Mouse (Mus musculus) kidney, embryonic 14.5 days (tissue): ENCODE measurements around the gene Lrrk2. TPM values are rescaled to one million over a fixed set of nuclear protein-coding genes. Genes with fewer than 3 reads are reported as not detected.

Source experiments
- ATAC-seq: fragments of 200-750 bp; cut with Nextera tagmentation; 2 replicates; pipeline ENCODE4 v1.8.0; 2017; ENCODE audit warnings: moderate number of reproducible peaks, mild to moderate bottlenecking, moderate TSS enrichment, moderate library complexity; ENCODE audit not compliant: low FRiP score, low TSS enrichment
- H3K27ac ChIP-seq: fragments of 300-500 bp; sonication (generic); 2 replicates; pipeline ENCODE4 v1.5.1; 2014; ENCODE audit warnings: low read depth, mild to moderate bottlenecking, low read length, moderate library complexity, mixed read lengths
- H3K27me3 ChIP-seq: fragments of 300-500 bp; sonication (generic); 2 replicates; pipeline ENCODE4 v1.6.1; 2014; ENCODE audit warnings: mild to moderate bottlenecking, low read length; ENCODE audit not compliant: control insufficient read depth, insufficient read depth
- H3K36me3 ChIP-seq: fragments of 300-500 bp; sonication (generic); 2 replicates; pipeline ENCODE4 v1.6.1; 2014; ENCODE audit warnings: low read length, mixed read lengths; ENCODE audit not compliant: control insufficient read depth, insufficient read depth
- H3K4me1 ChIP-seq: fragments of 300-500 bp; sonication (generic); 2 replicates; pipeline ENCODE4 v1.6.1; 2014; ENCODE audit warnings: low read length, mixed read lengths; ENCODE audit not compliant: control insufficient read depth, insufficient read depth
- H3K4me2 ChIP-seq: fragments of 300-500 bp; sonication (generic); replicated peaks from 2 replicates; pipeline ENCODE4 v1.6.1; 2014; ENCODE audit warnings: low read depth, mild to moderate bottlenecking, low read length
- H3K4me3 ChIP-seq: fragments of 300-500 bp; sonication (generic); 2 replicates; pipeline ENCODE4 v1.5.1; 2014; ENCODE audit warnings: mild to moderate bottlenecking, low read length
- H3K9ac ChIP-seq: fragments of 300-500 bp; sonication (generic); 2 replicates; pipeline ENCODE4 v1.6.1; 2014; ENCODE audit warnings: low read depth, mild to moderate bottlenecking, low read length, moderate library complexity
- H3K9me3 ChIP-seq: fragments of 300-500 bp; sonication (generic); 2 replicates; pipeline ENCODE4 v1.6.1; 2016; ENCODE audit warnings: low read length; ENCODE audit not compliant: control insufficient read depth
- WGBS: fragments of 180-500 bp; shearing (Covaris S2); extraction: QIAGEN DNeasy Blood & Tissue Kit; methylation state at CpG from one replicate; pipeline ENCODE4 v1.1.7; 2014; 5-methylcytosine and 5-hydroxymethylcytosine counted together
- polyA plus RNA-seq: library from polyadenylated mRNA; unstranded; fragments of >200 nt; fragmentation: Nextera tagmentation; extraction: Ambion mirVana; gene quantifications from 2 replicates; pipeline ENCODE4 v1.2.1, GENCODE M21; 2014

The Lrrk2 gene
- polyA plus RNA-seq, 1 experiment from 2014 or later = 7.0 TPM

DNA sequence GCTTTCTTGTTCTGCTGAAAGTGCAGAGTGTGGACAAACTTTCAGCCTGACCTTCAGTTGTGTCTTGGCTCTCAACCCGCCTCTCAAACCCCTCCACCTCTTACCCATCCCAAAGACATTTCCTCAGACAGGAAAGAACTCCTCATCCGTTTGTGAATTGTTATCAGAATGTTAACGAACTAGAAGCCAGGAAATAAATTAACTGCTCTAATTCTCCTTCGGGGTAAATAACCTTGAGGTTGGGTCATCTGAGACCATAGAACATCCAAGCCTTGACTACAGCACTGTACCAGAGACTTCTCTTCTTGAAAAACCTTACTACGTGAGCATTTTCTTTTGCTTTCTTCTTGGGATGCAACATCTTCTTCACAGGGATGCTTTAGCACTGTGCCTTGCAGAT, 988 bp upstream of the Lrrk2 start:
- no peak for ATAC-seq
- no peak overlapping the region for H3K4me2 ChIP-seq

DNA sequence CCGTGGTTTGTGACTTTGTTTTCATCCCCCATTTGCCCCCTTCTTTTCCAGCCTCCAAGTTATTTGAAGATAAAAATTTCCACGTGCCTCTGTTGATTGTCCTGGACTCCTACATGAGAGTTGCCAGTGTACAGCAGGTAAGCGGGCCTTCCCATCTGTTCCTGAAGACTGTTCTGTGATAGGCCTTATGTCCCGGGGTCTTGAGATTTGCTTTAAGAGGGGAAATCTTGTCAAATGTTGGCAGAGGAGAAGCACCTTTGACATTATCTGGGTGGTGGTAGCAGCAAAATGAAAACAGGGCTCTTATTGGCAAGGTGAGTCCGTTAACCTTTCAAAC, 562 bp downstream of the Lrrk2 start:
- Histone ChIP-seq H3K9me3 (no peaks in the 10 kb centered on the region), H3K36me3 (no peaks in the 10 kb centered on the region), H3K9ac (peak overlapping the region; percentile 59), H3K27me3 (no peaks in the 10 kb centered on the region), H3K4me2 (peak overlapping the region; percentile 70), H3K4me1 (no peaks in the 10 kb centered on the region), H3K4me3 (peak overlapping the region; percentile 57), H3K27ac (peak overlapping the region; percentile 66; the same call in 1 of the 2 replicates)
- peak; percentile 17; the same call in 1 of the 2 replicates for ATAC-seq
- 29% methylated on average over 5 of the region's 5 CpGs for WGBS

More for the DNA sequence above, 988 bp upstream of the Lrrk2 start:
- no peaks in the 10 kb centered on the region for H3K36me3 ChIP-seq
- H3K9ac ChIP-seq = no peak overlapping the region
- H3K4me1 ChIP-seq = no peaks in the 10 kb centered on the region
- H3K9me3 ChIP-seq = no peaks in the 10 kb centered on the region
- no peak overlapping the region for H3K4me3 ChIP-seq
- WGBS = 66% methylated on average over 5 of the region's 5 CpGs
- H3K27me3 ChIP-seq = no peaks in the 10 kb centered on the region
- no peak overlapping the region for H3K27ac ChIP-seq

DNA sequence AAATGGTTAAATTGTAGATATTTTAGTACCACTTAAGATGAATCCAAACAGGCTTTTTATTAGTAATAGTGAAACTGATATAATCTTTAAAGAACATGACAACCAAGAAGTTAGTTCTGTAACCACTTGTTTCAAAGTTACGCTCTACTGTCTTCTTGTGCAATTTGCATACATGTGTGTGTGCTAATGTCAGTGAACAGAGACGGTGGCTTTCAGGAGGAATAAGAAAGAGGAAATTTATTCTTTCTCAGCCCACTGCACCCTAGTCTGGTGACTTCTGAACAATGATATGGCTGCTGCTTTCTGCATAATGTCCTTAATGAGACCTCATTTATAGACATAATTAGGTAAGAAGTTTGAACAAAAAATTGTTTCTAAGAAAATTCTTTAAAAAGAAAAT, 7.1 kb downstream of the Lrrk2 start:
- Histone ChIP-seq H3K36me3 (0 out of 2 replicates have a peak, but pooled peaks cover 3% of the 10 kb centered on the region), H3K9ac (no peak overlapping the region), H3K4me3 (no peak overlapping the region), H3K27ac (no peak overlapping the region), H3K4me2 (no peak overlapping the region), H3K9me3 (no peaks in the 10 kb centered on the region), H3K4me1 (no peaks in the 10 kb centered on the region), H3K27me3 (no peaks in the 10 kb centered on the region)
- 71% methylated on average over 2 of the region's 2 CpGs for WGBS
- no peak for ATAC-seq

DNA sequence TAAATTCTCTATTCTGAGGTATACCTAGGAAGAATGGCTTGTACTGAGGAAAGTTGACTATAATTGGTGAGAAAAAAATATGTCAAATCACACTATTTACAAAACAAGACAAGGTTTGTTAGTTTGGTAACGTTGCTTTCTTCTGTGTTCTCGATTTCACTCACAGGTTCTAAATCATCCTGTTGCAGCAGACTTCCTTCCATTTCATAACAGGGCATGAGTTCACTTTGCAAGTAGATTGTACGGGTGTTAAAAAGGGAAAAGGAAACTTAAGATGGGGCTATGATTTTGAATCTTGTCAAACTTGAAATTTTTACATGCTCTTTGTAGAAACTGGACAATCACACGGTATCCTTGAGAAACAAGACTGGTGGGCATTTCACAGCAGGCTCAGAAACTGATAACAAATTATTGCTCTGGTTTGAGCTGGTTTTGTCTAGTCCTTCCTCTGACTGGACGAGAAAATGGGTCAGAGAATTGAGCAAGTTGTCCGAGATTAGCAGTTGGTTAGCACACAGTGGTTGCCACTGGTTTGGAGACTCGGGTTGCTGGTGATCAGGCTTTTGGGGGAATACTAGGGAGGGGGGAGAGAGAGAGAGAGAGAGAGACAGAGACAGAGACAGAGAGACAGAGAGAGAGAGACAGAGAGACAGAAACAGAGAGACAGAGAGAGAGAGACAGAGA, 13.0 kb downstream of the Lrrk2 start:
- 82% methylated on average over 7 of the region's 7 CpGs for WGBS

DNA sequence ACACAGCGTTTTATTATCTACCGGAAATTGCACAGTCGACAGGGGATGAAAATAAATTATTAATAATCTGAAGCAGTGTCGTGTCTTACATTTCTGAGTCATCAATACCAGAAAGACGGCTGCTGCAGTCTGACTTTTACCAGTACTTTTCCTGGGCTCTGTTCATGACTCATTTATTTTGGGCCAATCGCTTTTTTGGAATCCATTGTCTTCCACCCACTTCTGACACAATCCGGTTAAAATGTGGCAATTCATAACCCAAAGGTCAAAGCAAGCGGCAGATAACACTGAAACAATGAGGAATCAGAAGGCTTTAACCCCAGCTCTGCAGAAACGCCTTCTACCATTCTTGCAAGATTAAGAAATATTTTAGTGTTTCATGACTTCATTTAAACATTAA, 17.7 kb downstream of the Lrrk2 start:
- ATAC-seq = no peak
- H3K27me3 ChIP-seq = no peaks in the 10 kb centered on the region
- H3K9ac ChIP-seq = no peak overlapping the region
- H3K9me3 ChIP-seq = no peaks in the 10 kb centered on the region
- H3K27ac ChIP-seq = no peak overlapping the region
- no peak overlapping the region for H3K4me3 ChIP-seq
- WGBS = 84% methylated on average over 9 of the region's 9 CpGs
- H3K4me2 ChIP-seq = no peak overlapping the region
- H3K36me3 ChIP-seq = no peaks in the 10 kb centered on the region
- H3K4me1 ChIP-seq = no peaks in the 10 kb centered on the region

More for the DNA sequence above, 13.0 kb downstream of the Lrrk2 start:
- Histone ChIP-seq H3K36me3 (0 out of 2 replicates have a peak, but pooled peaks cover 3% of the 10 kb centered on the region), H3K4me3 (no peak overlapping the region), H3K4me1 (no peaks in the 10 kb centered on the region), H3K27ac (no peak overlapping the region), H3K9me3 (no peaks in the 10 kb centered on the region), H3K27me3 (no peaks in the 10 kb centered on the region), H3K4me2 (no peak overlapping the region), H3K9ac (no peak overlapping the region)
- ATAC-seq = no peak

DNA sequence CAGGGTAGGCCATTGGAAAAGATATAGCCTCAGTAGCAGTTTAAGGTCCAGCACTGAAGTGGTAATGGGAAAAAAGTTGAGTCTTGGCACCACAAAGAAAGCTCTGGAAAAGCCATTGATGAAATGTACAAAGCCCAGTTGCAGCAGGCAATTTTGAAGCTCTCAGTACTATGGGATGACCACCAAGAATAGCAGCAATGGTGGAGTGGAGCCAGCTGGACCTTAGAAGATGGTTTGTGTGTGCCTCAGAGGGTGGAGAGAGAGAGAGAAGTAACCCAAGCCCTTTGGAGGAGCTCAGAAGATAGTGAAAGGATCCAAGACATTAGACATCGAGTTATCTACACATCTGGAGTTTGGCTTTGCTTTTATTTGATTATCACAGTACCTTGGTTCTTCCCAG, 20.1 kb downstream of the Lrrk2 start:
- H3K4me2 ChIP-seq = no peak overlapping the region
- no peaks in the 10 kb centered on the region for H3K27me3 ChIP-seq
- no peaks in the 10 kb centered on the region for H3K9me3 ChIP-seq
- ATAC-seq = no peak
- H3K4me3 ChIP-seq = no peak overlapping the region
- H3K9ac ChIP-seq = no peak overlapping the region
- no peaks in the 10 kb centered on the region for H3K4me1 ChIP-seq
- H3K36me3 ChIP-seq = no peaks in the 10 kb centered on the region
- 72% methylated on average over 1 of the region's 1 CpGs for WGBS
- H3K27ac ChIP-seq = no peak overlapping the region

DNA sequence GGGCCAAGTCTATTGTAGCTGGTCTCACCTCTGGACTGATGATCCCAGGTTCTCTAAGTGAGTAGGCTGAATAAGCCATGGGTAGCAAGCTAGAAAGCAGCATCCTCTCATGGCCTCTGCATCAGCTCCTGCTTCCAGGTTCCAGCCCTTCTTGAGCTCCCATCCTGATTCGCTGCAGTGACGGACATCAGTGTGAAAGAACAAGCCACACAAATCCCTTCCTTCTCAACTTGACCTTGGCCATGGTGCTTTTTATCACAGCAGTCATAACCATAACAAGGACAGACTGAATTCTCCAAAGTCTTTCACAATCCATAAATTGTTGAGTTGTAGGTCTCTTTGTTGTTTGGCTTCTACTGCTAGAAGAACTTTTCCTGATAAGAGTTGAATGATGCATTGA, 20.9 kb downstream of the Lrrk2 start:
- Histone ChIP-seq H3K4me2 (no peak overlapping the region), H3K9me3 (no peaks in the 10 kb centered on the region), H3K27me3 (no peaks in the 10 kb centered on the region), H3K9ac (no peak overlapping the region), H3K36me3 (no peaks in the 10 kb centered on the region), H3K4me3 (no peak overlapping the region), H3K4me1 (no peaks in the 10 kb centered on the region), H3K27ac (no peak overlapping the region)
- no peak for ATAC-seq
- 90% methylated on average over 2 of the region's 2 CpGs for WGBS

DNA sequence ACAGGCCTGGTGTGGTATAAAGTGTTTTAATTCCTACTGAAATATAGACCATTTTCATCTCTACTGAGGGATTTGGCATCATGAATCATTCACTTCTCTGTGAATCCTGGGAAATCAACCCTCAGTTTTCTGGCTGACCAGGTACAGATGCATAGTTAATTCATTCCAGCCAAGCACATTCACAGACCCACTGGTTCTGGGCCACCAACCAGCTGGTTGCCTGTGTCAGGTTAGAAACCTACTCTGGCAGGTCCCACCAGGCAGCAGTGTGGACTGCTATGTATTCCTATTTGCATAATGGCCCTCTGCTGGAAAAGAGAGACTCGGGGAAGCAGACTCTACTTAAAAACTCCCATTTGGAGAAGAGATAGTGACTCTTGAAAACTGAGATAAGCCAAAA, 27.9 kb downstream of the Lrrk2 start:
- H3K27me3 ChIP-seq = no peaks in the 10 kb centered on the region
- H3K4me3 ChIP-seq = no peak overlapping the region
- H3K4me2 ChIP-seq = no peak overlapping the region
- H3K27ac ChIP-seq = no peak overlapping the region
- 0 out of 2 replicates have a peak, but pooled peaks cover 3% of the 10 kb centered on the region for H3K36me3 ChIP-seq
- no peak overlapping the region for H3K9ac ChIP-seq
- WGBS = 56% methylated on average over 1 of the region's 1 CpGs
- H3K4me1 ChIP-seq = 0 out of 2 replicates have a peak, but pooled peaks cover 3% of the 10 kb centered on the region
- no peak for ATAC-seq
- H3K9me3 ChIP-seq = no peaks in the 10 kb centered on the region

DNA sequence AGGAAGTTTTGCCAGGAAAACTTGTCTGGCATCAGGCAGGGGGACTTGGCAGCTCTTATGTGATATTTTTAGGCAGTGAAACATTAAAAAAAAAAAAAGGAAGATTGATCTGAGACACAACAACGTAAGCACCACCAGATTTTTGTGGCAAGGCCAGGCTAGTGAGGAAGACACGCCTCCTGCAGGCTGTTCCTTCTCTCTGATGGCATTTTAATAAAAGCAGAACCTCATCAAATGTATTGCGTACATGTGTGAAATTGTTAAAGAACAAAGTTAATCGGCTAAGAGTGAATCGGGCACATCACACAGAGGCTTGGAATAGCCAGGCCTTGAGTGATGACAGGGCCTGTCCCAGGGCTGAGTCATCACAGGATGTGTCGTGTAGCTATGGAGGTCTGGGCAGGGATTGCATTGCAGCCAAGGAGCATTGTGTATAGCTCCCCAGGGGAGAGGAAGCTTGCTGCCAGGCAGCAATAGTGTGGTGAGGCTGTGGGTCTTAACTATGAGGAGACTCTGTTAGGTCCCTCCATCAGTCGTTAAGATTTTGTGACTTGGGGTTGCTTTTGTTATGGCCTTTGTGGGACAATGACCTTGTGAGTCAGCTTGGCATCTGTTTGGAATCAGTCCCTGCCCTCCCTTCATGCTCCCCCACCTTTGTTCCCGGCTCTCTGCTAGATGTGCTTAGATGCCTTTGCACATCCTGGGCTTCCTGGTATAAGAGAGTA, 30.2 kb downstream of the Lrrk2 start:
- no peaks in the 10 kb centered on the region for H3K27me3 ChIP-seq
- H3K4me2 ChIP-seq = no peak overlapping the region
- WGBS = 55% methylated on average over 8 of the region's 8 CpGs
- no peak for ATAC-seq
- no peak overlapping the region for H3K9ac ChIP-seq
- H3K27ac ChIP-seq = no peak overlapping the region
- no peak overlapping the region for H3K4me3 ChIP-seq
- H3K9me3 ChIP-seq = no peaks in the 10 kb centered on the region
- 0 out of 2 replicates have a peak, but pooled peaks cover 3% of the 10 kb centered on the region for H3K36me3 ChIP-seq
- H3K4me1 ChIP-seq = 0 out of 2 replicates have a peak, but pooled peaks cover 3% of the 10 kb centered on the region
